Mouse (Mus musculus): ENCODE measurements around the gene Ptprj. TPM values are rescaled to one million over a fixed set of nuclear protein-coding genes. Genes with fewer than 3 reads are reported as not detected.

The Ptprj gene
- polyA plus RNA-seq, 1 experiment from 2014 or later: 4.9 TPM

DNA sequence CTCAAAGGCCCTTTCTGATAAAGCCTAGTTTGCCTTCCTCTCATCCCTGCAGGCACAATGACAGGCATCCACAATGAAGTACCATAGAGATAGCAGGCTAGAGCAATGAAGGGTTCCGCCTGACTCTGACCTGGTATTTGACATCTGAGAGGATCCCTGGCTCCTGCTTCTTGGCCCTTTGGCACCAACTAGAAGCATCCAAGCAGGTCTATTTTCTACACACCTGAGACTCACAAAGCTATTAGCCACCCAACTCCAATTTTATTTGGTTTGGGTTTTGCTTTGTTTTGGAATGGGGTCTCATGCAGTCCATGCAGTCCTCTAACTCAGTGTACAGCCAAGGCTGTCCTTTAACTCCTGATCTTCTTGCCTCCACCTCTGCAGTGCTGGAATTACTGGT lies 7.7 kb upstream of the Ptprj start:
- ATAC-seq (ENCODE audit: insufficient read depth, low FRiP score, low read depth): no peak
- H3K9ac ChIP-seq: no peak overlapping the region
- H3K27ac ChIP-seq: no peak overlapping the region

DNA sequence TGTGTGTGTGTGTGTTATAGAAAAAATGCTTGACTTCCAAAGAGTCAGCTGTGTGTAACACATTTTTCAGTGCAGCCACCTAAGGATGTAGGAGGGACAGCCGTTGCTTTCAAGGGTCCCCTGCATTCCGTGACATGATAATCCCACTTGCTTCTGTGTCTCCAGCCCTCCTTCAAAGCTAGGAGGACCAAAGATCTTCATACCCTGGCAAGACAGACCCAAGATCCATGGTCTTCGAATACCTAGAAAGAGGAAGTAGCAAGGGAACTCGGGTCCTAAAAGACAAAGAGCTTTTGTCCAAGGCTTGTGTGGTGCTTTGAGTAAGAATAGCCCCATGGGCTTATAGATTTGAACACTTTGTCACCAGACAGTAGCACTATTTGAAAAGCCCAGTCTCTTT lies 4.1 kb upstream of the Ptprj start:
- no peak overlapping the region for H3K4me3 ChIP-seq (replicated peaks)
- H3K4me2 ChIP-seq: no peak overlapping the region
- H3K27me3 ChIP-seq (replicated peaks): no peaks in the 10 kb centered on the region
- H3K9me3 ChIP-seq: no peaks in the 10 kb centered on the region
- no peak overlapping the region for H3K27ac ChIP-seq
- H3K9ac ChIP-seq: no peak overlapping the region
- H3K4me1 ChIP-seq: peaks cover 11% of the 10 kb centered on the region
- WGBS: 59% methylated on average over 4 of the region's 4 CpGs
- no peak for ATAC-seq (ENCODE audit: insufficient read depth, low FRiP score, low read depth)
- H3K36me3 ChIP-seq: no peaks in the 10 kb centered on the region

More for the DNA sequence above, 7.7 kb upstream of the Ptprj start:
- Histone ChIP-seq H3K9me3 (no peaks in the 10 kb centered on the region), H3K27me3 (replicated peaks) (no peaks in the 10 kb centered on the region), H3K4me3 (replicated peaks) (no peak overlapping the region), H3K4me1 (0 out of 2 replicates have a peak, but pooled peaks cover 3% of the 10 kb centered on the region), H3K36me3 (no peaks in the 10 kb centered on the region), H3K4me2 (no peak overlapping the region)
- 83% methylated on average over 1 of the region's 1 CpGs for WGBS

DNA sequence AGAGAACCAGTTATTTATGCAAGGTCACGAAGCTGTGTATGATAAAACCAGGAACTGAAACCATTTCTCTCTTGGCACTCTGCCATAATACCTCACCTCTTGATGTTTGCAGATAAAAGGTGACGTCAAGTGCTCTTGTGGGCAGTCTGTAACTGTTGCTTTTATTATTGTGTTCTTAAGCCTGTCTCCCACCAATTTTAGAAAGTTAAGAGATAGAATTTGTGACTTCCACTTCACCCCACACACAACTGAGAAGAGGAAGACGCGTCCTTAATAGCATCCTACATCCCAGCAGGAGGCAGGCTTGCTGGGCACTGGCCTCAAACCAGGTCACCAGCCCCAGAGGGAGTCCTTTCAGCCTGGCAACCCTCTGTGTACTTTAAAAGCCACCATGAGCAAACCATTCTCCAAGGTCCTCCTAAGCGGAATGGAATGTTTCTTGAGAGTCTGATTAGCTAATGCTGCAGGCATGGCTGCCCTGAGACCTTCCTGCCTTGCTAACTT lies 3.2 kb upstream of the Ptprj start:
- H3K27ac ChIP-seq: peak overlapping the region; percentile 69; the same call in 1 of the 2 replicates
- H3K4me1 ChIP-seq: peaks cover 17% of the 10 kb centered on the region
- H3K9me3 ChIP-seq: no peaks in the 10 kb centered on the region
- H3K36me3 ChIP-seq: no peaks in the 10 kb centered on the region
- WGBS: 34% methylated on average over 5 of the region's 5 CpGs
- no peak overlapping the region for H3K4me3 ChIP-seq (replicated peaks)
- peak; percentile 20; the same call in 1 of the 2 replicates for ATAC-seq (ENCODE audit: insufficient read depth, low FRiP score, low read depth)
- H3K9ac ChIP-seq: no peak overlapping the region
- no peaks in the 10 kb centered on the region for H3K27me3 ChIP-seq (replicated peaks)
- no peak overlapping the region for H3K4me2 ChIP-seq

DNA sequence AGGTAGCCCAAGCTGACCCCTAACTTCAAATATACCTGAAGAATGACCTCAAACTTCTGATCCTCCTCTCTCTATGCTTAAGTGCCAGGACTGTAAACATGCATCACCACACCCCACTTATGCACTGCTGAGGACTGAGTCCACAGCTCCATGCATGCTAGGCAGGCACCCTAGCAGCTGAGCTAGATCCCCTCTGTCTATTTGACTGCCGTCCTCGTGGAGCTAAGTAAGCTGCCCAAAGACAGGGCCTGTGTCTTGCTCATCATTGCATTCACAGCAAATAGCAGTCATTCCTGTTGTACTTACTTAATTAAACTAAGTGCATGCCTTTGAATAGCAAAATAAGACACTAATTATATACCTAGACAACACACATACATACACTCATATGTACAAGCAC lies 2.4 kb upstream of the Ptprj start:
- no peak overlapping the region; the same call in 1 of the 2 replicates for H3K27ac ChIP-seq

DNA sequence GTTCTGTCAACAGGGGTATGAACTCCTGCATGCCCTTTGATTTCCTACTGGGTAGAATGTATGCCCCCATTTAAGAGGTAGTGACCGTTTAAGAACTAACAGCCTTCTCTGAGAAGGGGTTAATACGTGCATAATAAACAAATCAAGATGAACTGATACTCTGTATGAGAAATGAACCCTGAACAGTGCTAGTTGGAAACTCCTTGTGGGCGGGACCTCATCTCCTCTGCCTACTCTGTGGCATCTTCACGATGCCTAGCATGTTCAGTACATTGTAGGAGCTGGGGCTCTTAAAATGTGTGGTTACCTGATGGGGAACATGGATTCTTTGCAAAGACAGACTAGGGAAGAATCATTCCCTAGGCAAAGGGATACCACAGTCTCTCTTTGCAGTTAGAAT lies 1.9 kb upstream of the Ptprj start:
- H3K27ac ChIP-seq: no peak overlapping the region
- no peak for ATAC-seq (ENCODE audit: insufficient read depth, low FRiP score, low read depth)

More for the DNA sequence above, 2.4 kb upstream of the Ptprj start:
- Histone ChIP-seq H3K9ac (no peak overlapping the region), H3K4me1 (peaks cover 17% of the 10 kb centered on the region), H3K4me3 (replicated peaks) (no peak overlapping the region), H3K27me3 (replicated peaks) (no peaks in the 10 kb centered on the region), H3K4me2 (no peak overlapping the region), H3K36me3 (no peaks in the 10 kb centered on the region), H3K9me3 (no peaks in the 10 kb centered on the region)
- WGBS: 66% methylated on average over 2 of the region's 2 CpGs
- no peak for ATAC-seq (ENCODE audit: insufficient read depth, low FRiP score, low read depth)

DNA sequence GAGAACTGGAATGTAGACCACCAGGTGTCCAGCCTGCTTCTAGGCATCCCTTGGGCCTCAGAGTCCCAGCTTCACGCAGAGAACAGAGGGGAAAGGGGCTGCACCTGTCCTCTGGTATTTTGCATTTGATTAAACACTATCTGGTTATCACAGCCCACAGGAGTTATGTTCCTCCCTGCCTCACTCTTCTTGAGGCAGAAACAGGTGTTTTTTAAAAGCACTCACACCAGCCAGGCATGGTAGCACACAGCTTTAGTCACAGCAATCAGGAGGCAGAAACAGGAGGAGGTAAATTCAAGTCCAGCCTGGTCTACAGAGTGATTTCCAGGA lies 1.3 kb upstream of the Ptprj start:
- H3K9ac ChIP-seq: no peak overlapping the region
- no peaks in the 10 kb centered on the region for H3K9me3 ChIP-seq
- peaks cover 17% of the 10 kb centered on the region for H3K4me1 ChIP-seq
- no peaks in the 10 kb centered on the region for H3K27me3 ChIP-seq (replicated peaks)
- H3K4me2 ChIP-seq: no peak overlapping the region
- WGBS: 55% methylated on average over 1 of the region's 1 CpGs
- H3K36me3 ChIP-seq: no peaks in the 10 kb centered on the region
- no peak overlapping the region for H3K4me3 ChIP-seq (replicated peaks)
- ATAC-seq (ENCODE audit: insufficient read depth, low FRiP score, low read depth): no peak
- H3K27ac ChIP-seq: no peak overlapping the region; the same call in 1 of the 2 replicates

More for the DNA sequence above, 1.9 kb upstream of the Ptprj start:
- no peak overlapping the region for H3K4me3 ChIP-seq (replicated peaks)
- no peak overlapping the region for H3K9ac ChIP-seq
- no peaks in the 10 kb centered on the region for H3K27me3 ChIP-seq (replicated peaks)
- H3K9me3 ChIP-seq: no peaks in the 10 kb centered on the region
- WGBS: 64% methylated on average over 4 of the region's 4 CpGs
- peaks cover 17% of the 10 kb centered on the region for H3K4me1 ChIP-seq
- H3K4me2 ChIP-seq: no peak overlapping the region
- H3K36me3 ChIP-seq: no peaks in the 10 kb centered on the region

DNA sequence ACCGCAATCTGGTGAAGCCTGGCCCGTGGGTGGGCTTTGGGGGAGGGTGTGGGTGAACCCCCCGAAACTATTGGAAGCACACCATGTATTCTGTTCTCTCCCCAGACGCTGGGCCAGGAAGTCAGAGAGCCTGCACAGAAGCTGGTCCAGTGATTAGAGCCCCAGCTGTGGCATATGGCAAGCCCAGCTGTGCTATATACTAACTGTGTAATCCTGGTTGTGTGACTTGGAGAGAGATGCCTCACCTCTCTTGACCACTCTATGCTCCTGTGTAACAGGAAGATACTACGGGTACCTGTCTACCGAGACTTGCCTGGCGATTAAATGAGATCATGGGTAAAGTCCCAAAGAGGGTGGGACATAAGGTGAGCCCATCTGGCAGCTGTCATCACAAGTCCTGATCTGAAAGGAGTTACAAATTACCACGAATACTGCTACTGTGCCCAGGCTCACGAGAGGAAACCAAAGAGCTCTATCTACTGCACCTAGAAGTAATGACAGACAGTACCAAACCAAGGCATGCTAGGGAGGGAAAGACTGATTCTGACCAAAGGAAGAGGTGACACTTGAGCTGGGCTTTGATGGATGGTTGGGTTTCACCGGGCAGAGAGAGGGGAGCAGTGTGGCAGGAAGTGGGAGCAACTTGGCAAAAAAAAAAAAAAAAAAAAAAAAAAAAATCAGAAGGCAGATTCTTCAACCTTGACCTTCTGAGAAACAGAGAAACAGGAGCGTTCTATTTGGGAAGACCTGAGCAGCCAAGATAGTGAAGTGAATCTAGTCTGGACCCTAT lies 754 bp upstream of the Ptprj start:
- peaks cover 17% of the 10 kb centered on the region for H3K4me1 ChIP-seq
- peak overlapping the region; percentile 87 for H3K9ac ChIP-seq
- H3K27ac ChIP-seq: peak overlapping the region; percentile 91
- H3K36me3 ChIP-seq: no peaks in the 10 kb centered on the region
- H3K4me3 ChIP-seq (replicated peaks): peak overlapping the region; percentile 89
- H3K9me3 ChIP-seq: no peaks in the 10 kb centered on the region
- H3K27me3 ChIP-seq (replicated peaks): no peaks in the 10 kb centered on the region
- H3K4me2 ChIP-seq: peak overlapping the region; percentile 90
- 10% methylated on average over 11 of the region's 11 CpGs for WGBS
- ATAC-seq (ENCODE audit: insufficient read depth, low FRiP score, low read depth): peak; percentile 31

DNA sequence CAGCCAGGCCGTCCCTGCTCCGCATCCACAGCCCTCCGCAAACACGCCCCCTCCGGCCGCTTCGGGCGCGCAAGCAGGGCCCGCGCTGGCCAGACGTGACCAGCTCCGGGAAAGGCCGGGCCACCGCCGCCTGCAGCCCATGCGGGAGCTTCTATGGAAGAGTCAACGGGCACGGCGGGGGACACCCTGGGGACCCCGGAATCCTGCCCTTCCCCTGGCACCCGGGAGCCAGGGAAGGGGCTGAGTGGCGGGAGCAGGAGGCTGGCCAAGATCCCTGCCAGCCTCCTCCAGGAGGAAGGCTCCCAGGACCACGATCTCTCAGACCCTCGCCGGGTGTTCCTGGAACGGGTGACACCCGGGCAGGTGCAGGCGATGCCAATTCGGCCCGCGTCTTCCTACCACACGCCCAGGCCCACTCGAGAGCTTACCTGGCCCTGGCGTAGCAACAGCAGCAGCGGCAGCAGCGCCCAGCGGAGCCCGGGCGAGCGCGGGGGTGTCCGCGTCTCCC lies 665 bp downstream of the Ptprj start:
- peak overlapping the region; percentile 91 for H3K27ac ChIP-seq
- peak overlapping the region; percentile 90 for H3K4me2 ChIP-seq
- ATAC-seq (ENCODE audit: insufficient read depth, low FRiP score, low read depth): peak; percentile 51; the same call in 1 of the 2 replicates
- no peaks in the 10 kb centered on the region for H3K27me3 ChIP-seq (replicated peaks)
- H3K4me3 ChIP-seq (replicated peaks): peak overlapping the region; percentile 89
- H3K9me3 ChIP-seq: no peaks in the 10 kb centered on the region
- H3K4me1 ChIP-seq: peaks cover 17% of the 10 kb centered on the region
- under 1% methylated on average over 44 of the region's 44 CpGs for WGBS
- H3K9ac ChIP-seq: peak overlapping the region; percentile 87
- no peaks in the 10 kb centered on the region for H3K36me3 ChIP-seq

DNA sequence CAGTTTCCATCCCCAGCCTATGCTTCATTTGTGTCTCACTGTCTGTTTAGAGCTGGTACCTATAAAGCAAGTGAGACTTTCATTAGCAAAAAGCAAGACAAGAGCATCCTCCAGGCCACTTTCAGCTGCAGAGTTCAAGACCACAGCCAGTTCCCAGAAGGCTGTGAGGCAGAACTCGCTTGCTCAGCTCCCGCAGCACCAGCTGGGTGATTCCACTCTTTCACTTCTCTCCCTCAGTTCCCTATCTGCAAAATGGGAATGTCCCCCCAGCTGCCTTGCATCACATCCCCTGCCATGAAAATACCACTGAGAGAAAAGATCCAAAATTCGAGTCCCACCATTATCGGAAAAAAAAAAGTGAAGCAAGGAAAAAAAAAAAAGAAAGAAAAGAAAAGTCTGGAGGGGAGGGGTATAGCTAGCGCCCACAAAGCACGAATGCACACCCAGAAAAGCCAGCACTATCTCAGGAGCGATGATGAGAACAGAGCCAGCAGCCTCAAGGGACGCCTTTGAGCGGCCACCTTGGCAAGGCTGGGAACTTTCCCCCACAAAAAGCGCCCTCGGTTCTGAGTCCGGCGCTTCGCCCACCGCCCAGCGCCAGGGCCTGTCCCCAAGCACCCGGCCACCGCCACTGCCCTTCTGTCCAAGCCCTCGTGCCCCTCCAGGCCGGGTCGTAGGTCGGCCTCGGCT lies 1.3 kb downstream of the Ptprj start:
- WGBS: 2% methylated on average over 23 of the region's 23 CpGs
- Histone ChIP-seq H3K36me3 (no peaks in the 10 kb centered on the region), H3K27me3 (replicated peaks) (no peaks in the 10 kb centered on the region), H3K4me3 (replicated peaks) (peak overlapping the region; percentile 89), H3K4me1 (peaks cover 17% of the 10 kb centered on the region), H3K9me3 (no peaks in the 10 kb centered on the region), H3K9ac (peak overlapping the region; percentile 87), H3K27ac (peak overlapping the region; percentile 91), H3K4me2 (peak overlapping the region; percentile 90)
- no peak for ATAC-seq (ENCODE audit: insufficient read depth, low FRiP score, low read depth)

DNA sequence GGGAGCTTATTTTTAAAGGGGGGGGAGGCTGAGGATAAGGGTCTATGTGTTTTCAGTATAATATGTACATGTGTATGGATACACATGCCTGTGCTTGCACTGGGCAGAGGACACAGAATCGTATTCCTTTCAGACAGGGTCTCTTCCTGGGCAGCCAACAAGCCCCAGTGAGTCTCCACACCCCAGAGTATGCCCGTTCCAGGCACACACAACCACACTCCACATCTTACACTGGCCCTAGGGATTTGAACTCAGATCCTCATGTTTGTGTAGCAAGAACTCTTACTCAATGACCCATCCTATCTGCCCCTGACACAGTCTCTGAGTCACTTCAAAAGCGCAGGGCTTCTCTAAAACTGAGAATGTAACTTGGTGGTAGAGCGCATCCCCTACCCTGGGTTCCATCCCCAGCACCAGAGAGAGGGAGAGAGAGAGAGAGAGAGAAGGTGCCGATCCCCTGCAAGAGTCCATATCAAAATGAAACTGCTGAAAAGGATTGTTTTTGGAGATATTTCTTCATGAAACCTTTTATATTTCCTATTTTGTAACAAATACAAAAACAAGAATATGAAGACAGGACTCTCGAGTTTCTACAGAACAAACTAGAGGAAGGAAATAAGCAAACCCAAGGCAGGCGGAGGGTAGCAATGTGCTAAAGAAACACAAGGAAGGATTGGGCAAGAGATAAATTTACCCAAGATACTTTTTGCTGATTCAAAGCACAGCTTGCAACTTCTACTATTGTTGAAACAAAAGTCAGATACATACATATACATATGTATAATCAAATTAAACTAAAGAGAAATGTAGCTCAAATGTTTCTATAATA lies 2.8 kb downstream of the Ptprj start:
- no peak overlapping the region for H3K4me2 ChIP-seq
- no peak overlapping the region for H3K4me3 ChIP-seq (replicated peaks)
- no peak for ATAC-seq (ENCODE audit: insufficient read depth, low FRiP score, low read depth)

DNA sequence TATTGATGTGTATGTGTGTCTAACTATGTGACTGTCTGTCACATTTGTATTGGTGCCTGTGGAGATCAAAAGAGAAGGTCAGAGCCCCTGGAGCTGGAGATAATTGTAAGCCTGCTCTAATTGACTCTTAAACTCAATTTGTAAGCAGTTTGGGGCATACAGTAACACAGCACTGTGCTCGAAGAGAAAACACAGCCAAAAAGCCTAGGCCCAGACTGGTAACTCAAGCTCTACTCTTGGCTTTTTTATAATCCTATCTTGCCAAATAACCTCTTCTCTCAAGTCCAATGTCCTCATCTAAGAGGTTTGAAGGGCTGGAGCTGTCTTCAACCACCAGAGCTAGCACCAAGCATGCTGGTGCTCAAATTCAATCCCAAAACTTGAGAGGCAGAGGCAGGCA lies 3.5 kb downstream of the Ptprj start:
- H3K4me2 ChIP-seq: no peak overlapping the region
- H3K4me3 ChIP-seq (replicated peaks): no peak overlapping the region
- H3K9ac ChIP-seq: no peak overlapping the region
- H3K4me1 ChIP-seq: peaks cover 15% of the 10 kb centered on the region
- H3K27ac ChIP-seq: no peak overlapping the region
- WGBS: 56% methylated on average over 1 of the region's 1 CpGs
- ATAC-seq (ENCODE audit: insufficient read depth, low FRiP score, low read depth): no peak
- H3K9me3 ChIP-seq: no peaks in the 10 kb centered on the region
- no peaks in the 10 kb centered on the region for H3K27me3 ChIP-seq (replicated peaks)
- no peaks in the 10 kb centered on the region for H3K36me3 ChIP-seq

More for the DNA sequence above, 2.8 kb downstream of the Ptprj start:
- no peak overlapping the region for H3K9ac ChIP-seq
- no peaks in the 10 kb centered on the region for H3K9me3 ChIP-seq
- peaks cover 15% of the 10 kb centered on the region for H3K4me1 ChIP-seq
- H3K27ac ChIP-seq: no peak overlapping the region
- 87% methylated on average over 7 of the region's 7 CpGs for WGBS
- no peaks in the 10 kb centered on the region for H3K36me3 ChIP-seq
- no peaks in the 10 kb centered on the region for H3K27me3 ChIP-seq (replicated peaks)

Data from stomach, embryonic 15.5 days (tissue).